Mouse (Mus musculus): ENCODE results near the gene Msh5. TPM values are rescaled to one million over a fixed set of nuclear protein-coding genes. Genes with fewer than 3 reads are reported as not detected.
"Not testable (repeated sequence)": the region's sequence is repeated elsewhere in the genome, so short reads cannot be mapped to it uniquely, and the experiment has no call there.

The Msh5 gene
- total RNA-seq, 2 experiments from 2014 or later, result 0.91 to 1.4 TPM

DNA sequence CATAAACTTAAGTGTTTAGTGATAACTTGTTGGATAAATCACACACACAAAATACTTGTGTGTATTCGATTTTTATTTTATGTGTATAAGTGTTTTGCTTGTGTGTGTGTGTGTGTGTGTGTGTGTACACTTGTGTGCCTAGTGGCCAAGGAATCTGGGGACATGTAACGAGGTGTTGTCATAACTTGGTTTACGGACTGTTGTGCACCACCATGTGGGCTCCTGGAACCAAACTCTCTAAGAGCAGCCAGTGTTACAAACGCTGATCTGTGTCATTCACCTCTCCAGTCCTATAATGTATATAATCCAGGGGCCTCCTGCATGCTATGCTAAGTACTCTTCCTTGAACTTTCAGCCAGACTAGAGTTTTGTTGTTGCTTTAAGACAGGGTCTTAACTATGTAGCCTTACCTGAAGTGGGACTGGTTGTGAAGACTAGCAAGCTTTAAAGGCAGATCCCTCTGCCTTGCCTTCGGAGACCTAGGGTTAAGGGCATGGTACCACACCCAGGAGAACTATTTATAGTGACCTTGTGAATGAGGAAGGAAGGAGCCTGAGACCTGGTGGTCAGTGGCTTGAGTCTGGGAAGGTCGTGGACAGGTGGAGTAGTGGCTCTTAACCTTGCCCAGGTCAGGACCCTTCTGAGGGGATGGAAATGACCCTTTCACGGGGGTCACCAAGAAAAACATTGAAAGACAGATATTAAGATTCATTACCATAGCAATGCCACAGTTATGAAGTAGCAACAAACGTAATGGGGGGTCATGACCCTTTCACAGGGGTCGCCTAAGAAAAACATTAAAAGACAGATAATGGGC lies 43.3 kb downstream of the Msh5 start:
- no peak for DNase-seq (ENCODE audit: low spot score in 2 of 2)

DNA sequence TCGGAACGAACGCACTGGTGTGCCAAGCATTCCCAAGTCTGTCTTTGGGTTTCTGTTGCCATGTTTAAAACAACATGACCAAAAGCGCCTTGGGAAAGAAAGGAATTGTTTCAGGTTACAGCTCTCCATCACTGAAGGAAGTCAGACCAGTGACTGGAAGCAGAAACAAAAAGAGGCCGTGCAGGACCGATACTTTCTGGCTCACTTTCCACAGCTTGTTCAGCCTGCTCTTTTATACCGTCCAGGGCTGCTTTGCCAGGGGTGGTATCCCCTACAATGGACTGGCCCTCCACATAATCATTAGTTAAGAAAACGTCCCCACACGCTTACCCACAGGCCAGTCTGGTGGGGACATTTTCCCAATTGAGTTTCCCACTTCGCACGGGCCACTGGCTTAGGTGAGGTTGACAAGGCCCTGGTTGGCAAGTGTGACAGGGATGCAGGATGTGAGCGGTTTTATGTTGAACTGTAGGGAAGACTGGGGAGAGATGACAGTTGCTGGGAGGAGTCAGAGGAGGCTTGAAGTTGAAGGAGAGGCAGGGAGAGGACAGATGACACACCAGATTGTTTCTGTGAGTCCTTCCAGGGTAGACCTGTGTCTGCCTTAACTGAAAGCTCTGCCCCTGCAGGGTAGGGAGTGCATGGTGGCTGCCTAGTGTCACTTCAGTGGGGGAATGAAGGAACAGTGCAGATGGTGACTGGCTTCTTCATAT lies 44.2 kb downstream of the Msh5 start:
- no peak for DNase-seq (ENCODE audit: low spot score in 2 of 2)

DNA sequence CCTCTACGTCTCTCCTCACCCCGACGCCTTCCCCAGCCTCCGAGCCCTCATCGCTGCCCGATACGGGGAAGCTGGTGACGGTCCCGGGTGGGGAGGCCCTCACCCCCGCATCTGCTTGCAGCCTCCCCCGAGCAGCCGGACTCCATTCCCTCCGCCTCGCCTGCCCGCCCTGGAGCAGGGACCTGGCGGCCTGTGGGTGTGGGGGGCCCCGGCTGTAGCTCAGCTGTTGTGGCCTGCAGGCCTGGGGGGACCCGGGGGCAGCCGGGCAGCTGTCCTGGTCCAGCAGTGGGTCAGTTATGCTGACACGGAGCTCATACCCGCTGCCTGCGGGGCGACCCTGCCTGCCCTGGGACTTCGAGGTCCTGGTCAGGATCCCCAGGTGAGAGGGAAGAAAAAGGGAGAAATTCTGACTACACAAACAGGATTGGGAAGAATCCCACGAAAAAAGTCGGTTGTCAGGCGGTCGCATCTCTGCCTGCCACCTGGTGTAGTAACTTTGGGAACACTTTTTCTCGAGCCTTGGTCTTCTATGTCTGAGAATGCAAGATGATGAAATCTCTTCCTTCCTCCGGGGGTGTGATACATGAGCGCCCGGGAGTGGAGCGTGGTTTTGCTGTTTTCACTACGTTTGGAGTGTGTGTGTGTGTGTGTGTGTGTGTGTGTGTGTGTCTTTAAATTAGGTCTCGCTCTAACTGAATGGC lies 44.9 kb downstream of the Msh5 start:
- no peak for DNase-seq (ENCODE audit: low spot score in 2 of 2)

DNA sequence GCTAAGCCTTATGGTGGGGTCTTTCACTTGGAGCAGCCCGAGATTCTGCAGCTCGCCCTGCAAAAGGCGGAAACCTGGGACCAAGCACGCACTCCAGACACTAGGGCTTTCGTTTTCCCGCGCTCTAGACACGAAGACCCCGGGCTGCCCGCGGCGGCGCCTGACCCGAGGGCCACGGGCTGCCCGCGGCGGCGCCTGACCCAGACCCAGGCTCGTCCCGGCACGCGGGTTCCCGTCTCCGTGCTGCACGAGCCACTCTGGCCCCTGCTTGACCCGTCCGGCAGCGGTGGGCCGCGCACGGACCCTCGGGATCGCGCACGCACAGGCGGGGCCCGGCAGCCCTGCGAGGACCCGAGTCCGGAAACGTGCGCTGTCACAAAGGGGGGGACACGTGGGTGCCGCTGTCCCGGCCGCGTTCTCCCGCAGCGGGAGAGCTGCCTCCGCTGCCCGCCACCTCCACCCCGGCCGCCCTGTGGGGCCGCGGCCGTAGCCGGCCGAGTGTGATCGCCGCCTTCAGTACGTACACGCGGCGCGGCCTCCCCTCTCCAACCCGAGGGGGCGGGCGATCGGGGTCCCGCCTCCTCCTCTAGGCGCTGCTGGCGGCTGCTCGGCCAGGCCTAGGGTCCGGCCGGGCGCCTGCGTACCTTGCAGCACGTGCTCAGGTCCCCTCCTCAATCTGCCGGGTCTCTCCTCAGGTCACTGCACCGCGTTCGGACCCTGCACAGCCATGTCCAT lies 45.7 kb downstream of the Msh5 start, which contains the start of gene Vars:
Gene Vars (plus strand): TSS at position 271 of the 735 bp plus-strand sequence.
- DNase-seq (ENCODE audit: low spot score in 2 of 2), result peak; percentile 82 to 87

DNA sequence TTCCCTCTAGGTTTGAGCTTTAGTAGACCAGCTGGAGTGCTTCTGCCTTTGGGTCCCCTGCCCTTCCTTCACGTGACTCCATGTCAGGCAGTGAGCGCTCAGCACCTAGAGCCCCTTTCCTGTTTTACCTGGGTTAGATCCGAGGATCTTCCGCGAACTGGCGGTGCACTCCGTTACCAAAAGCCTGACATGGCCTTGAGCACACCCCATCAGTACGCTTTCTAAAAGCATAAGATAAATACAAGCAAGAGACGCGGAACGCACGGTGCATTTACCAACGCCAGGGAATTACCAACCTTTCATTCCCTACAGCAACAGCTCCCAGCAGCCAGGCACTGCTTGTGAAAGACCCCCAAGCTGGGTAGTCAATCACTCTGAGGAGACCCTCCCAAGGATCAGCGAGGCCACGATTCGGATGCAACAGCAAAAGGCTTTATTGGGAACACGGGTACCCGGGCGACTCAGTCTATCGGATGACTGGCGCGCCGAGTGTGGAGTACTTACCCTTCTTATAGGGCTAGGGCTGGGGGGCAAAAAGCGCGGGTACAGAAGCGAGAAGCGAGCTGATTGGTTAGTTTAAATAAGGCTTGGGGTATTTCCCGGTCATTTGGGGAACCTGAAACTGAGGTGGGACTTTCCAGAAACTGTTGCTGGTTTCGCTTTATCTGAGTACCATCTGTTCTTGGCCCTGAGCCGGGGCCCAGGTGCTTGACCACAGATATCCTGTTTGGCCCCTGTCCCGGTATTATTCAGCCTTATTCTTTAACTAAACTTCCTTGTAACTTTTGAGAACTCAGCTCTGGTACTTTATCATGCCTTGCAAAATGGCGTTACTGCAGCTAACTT lies 46.5 kb downstream of the Msh5 start:
- not testable (repeated sequence) for DNase-seq (ENCODE audit: low spot score in 2 of 2)

DNA sequence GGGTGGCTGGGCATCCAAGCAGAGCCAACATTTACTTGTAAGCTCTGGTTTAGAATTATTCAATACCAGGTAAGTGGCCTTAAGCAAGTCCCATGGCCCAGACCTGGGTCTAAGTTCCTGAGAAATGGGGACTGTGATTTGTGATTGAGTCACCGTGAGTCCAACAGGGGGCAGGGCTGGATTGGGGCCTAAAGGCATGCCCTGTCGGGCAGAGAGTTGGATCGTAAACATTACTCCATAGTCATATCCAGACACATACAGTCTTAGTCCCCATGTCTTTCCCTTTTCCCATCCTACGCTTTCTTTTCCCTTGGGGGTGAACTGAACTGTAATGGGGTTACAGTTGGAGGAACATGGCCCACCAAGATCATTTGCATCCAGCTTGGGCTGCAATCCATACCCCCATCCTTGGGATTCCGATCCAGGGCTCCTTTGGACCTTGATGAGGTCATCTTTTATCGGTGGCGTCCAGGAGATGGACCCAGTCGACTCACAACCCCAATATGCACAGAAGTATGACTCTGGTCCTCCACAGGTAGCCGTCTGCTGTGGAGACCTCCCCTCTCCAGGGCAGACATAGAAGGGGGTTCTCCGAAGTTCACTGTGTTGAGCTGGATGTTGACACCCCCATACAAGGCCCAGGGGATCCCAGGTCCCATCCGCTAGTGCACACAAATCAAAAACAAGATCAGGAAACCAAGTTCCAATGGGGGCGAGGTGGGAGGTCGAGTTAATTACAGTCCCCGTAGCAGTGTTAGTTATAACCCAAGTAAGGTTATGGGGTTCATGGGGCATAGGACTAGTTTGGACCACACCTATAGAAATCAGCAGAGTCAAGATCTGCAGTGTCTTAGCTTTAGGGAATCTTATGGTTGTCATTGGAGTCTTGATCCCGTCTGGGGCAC lies 47.8 kb downstream of the Msh5 start:
- DNase-seq (ENCODE audit: low spot score in 2 of 2), result no peak

DNA sequence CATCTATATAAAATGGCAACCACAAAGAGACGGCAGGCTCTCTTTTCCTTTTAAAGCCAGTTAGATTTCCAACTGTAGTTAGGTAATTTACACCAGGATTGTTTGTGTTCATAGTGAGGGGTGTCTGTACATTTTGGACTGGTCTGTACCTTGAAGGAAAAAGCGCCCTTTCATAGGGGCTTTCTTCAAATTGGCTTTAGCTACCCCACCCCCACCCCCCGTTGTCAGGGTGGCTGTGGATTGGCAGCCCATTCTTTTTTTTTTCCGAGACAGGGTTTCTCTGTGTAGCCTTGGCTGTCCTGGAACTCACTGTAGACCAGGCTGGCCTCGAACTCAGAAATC lies 49.4 kb downstream of the Msh5 start:
- no peak for DNase-seq (ENCODE audit: low spot score in 2 of 2)

DNA sequence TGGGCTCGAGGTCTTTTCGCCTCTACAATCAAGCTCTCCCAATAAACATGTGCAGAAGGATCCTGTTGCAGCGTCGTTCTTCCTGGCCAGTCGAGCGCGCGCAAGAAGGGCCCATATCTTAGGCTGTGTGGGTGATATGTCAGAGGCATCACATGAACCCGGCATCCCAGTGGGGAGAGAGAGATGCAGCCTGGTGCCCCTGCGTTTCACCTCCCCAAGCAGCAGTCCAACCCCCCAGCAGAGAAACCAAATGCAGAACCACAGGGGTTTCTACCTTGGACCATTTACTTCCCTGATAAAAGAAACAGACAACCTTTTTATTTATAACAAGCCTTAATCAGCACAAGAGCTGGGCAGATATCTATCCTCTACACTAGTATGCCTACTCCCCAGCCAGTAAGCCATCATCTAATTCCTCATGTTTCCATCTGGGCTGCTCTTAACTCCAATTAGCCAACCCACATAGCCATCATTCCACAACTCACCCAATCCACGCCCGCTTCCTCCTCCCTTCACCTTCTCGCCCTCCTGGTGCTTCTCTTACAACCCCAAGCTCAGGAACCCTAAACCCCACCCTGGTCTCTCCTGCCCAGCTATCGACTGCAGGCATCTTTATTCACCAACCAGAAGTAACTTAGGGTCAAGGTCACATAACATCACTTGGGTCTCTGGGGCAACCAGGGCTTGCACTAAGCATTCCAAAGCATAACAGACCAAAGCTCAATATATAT lies 50.0 kb downstream of the Msh5 start:
- DNase-seq (ENCODE audit: low spot score in 2 of 2), result no peak

DNA sequence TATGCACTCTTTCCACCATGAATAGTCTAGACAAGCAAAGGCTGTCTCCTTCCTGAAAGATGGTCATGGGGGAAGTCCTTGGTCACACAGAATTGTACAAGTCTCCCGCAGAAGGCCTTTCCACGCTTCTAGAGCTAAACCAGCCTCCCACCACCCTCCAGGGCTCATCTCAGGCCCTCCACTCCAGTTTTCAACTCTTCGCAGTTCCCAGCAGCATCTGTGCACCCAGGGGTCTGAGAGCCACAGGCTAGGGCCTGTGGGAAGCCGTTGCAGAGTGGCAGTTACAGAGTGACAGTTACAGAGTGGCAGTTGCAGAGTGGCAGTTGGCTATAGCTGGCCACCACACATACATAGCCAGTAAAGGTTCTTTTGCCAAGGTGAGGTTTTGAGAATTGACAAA lies 50.6 kb downstream of the Msh5 start:
- DNase-seq (ENCODE audit: low spot score in 2 of 2), result not testable (repeated sequence)

DNA sequence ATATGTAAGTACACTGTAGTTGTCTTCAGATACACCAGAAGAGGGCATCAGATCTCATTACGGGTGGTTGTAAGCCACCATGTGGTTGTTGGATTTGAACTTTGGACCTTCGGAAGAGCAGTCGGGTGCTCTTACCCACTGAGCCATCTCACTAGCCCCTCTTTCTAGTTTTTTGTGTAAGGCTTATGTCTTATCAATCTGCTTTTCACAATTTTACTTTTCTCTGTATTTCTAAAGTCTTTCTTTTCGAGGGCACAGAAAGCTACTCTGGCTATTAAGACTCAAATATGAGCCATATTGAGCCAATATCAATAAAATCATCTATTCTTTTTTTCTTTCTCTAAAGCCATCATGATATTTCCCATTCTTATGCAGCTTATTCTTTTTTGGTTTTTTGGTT lies 51.4 kb downstream of the Msh5 start:
- DNase-seq (ENCODE audit: low spot score in 2 of 2), result not testable (repeated sequence)

DNA sequence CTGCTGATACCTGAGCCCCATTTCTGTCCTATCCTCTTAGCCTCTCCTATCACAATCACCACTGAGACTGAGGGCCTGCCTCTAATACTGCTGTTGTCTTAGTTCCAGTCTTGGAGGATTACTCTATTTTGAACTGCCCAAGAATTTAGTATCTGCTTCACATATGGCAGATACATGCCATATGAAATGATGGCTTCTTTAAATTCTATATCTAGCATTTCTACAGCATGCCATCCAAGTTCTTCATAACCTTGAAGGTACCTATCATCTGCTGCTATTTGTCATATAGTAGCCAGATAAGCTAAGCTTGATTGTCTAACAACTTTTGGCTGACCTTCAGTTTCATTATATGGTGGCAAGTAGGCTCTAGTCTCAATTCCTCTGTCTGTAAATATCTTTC lies 51.8 kb downstream of the Msh5 start:
- no peak for DNase-seq (ENCODE audit: low spot score in 2 of 2)

DNA sequence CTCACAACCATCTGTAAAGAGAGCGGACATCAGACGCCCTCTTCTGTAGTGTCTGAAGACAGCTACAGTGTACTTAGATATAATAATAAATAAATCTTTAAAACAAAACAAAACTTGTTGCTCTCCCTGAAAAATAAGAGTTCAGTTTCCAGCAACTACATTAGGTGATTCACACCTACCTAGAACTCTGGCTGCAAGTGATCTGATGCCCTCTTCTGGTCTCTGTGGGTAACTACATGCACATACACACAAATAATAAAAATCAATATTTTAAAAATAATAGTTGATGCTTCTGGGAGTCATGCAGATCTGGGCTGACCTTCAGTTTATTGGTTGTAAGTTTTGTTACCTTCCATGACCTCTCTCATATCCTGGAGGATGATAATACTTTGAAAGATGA lies 62.3 kb downstream of the Msh5 start:
- DNase-seq (ENCODE audit: low spot score in 2 of 2), result no peak

DNA sequence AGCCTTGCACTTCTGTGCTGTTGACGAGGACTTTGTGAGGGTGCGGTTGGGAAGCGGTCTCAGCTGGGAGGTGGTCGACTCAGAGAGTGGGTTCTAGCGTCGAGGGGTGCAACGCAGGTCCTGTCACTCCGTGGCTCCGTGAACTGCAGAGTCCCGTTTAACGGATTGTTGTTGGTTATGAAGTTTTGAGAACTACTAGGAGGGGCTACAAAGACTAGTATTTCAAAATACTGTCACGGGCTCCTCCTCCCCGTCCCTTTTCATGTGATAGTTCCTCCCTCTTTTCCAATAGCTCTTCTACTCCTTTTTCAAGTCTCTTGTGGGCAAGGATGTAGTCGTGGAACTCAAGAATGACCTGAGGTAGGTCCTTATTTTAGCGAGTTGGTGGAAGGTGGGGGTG lies 64.2 kb downstream of the Msh5 start:
- DNase-seq (ENCODE audit: low spot score in 2 of 2), result no peak

DNA sequence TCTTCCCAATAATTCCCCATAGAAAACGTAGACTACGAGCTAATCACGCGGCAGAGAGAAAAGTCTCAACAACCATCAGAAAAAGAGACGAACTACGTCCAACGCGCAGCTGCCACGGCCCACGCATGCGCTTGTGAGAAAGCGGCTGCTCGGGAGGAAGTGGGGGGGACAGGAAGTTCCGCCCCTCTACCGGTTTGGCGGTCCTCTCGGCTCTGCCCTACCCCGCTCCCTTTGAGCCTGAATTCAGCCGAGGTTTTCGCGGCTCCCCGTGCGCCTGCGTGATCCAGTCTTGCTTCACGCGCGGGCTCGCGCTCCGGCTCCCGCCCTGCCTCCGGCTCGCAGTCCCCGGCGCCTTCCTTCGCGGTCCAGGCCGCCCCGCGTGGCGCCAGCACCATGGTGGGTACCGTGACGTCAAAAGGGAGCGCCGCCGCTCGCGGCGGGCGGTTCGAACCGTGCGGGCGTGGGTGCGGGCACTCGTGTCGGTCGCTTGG lies 64.8 kb downstream of the Msh5 start, which contains the start of gene Lsm2:
Gene Lsm2 (plus strand): TSS at position 173 of the 491 bp plus-strand sequence.
- DNase-seq (ENCODE audit: low spot score in 2 of 2), result peak; percentile 91

DNA sequence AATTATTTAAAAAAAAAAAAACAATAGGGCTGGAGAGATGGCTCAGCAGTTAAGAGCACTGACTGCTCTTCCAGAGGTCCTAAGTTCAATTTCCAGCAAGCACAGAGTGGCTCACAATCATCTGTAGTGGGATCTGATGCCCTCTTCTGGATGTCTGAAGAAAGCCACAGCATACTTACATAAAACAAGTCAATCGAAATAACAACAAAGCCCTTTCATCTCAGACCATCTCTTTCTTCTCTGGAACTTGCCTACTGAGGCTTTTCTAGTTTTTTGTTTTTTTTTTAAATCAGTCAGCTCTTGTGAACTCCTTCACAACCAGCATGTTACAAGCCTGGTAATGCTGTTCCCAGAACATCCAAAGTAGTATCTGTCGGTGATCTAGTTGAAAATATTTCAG lies 65.9 kb downstream of the Msh5 start:
- DNase-seq (ENCODE audit: low spot score in 2 of 2), result no peak

DNA sequence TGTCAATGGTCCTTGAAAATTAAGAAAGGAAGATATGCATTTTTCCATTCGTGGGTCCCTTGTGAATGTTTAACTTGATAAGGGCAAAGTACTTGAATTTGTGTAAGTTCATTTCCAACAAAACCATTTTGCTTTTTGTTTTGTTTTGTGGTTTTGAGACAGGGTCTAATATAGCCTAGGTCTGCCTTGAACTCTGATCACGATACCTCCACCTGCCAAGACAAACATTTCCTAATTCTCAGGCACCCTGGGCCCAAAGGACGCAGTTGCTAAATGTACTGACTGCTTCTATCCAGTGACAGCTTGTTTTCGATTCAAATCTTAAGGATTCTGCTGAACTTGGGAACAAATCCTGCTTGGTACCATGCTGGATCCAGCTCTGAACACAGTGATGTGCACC lies 66.9 kb downstream of the Msh5 start:
- DNase-seq (ENCODE audit: low spot score in 2 of 2), result no peak
